Mouse (Mus musculus): ENCODE measurements at regions not wholly inside any gene's neighbourhood (a gene's known extent, or its start where the extent isn't known, plus 50 kb on each side); places are given as distances from the start of the nearest gene placed in this dataset.

- no peak overlapping the region for H3K4me3 ChIP-seq
- intact Hi-C loops (cut with DNase I): no loop called here
- TF ChIP-seq CTCF (IDR thresholded peaks at IDR 0.05): no peak
- H3K27ac ChIP-seq: no peak overlapping the region
- no peak for DNase-seq
These were observed 84.9 kb upstream of the Basp1 start for GRCm38 (mm10) chr15:25498422-25498821.

DNA sequence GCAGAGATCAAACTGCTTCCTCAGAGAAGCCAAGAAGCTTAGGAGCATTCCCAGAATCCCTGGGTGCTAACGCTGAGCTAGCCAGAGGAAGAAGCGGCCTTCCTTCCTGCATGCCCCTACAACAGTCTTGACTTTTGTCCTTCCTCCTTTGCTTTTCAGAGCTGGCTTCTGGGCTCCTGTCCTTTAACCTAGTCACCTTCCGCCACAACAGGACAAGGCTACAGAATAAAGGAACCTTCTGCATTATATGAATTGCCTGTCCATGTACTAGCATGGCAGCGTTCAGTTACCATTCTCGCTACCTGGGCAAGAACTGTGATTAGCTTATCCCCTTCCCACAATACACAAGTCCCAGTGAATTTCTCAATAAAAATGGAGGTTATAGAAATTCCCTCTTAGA, 88.9 kb upstream of the Basp1 start:
- TF ChIP-seq CTCF (IDR thresholded peaks at IDR 0.05): no peak
- intact Hi-C loops (cut with DNase I): no loop called here
- H3K4me3 ChIP-seq: no peak overlapping the region
- H3K27ac ChIP-seq: no peak overlapping the region
- DNase-seq: no peak

- intact Hi-C loops (cut with DNase I): no loop called here
- peak; percentile 30; the same call in 1 of the 2 replicates for TF ChIP-seq CTCF (IDR thresholded peaks at IDR 0.05)
- Histone ChIP-seq H3K27ac (no peak overlapping the region), H3K4me3 (no peak overlapping the region)
- no peak for DNase-seq
These were observed 89.5 kb upstream of the Basp1 start for GRCm38 (mm10) chr15:25503104-25503503.

GRCm38 (mm10) chr15:25509139-25509538, 95.6 kb upstream of the Basp1 start:
- intact Hi-C loops (cut with DNase I): no loop called here
- no peak overlapping the region for H3K4me3 ChIP-seq
- TF ChIP-seq CTCF (IDR thresholded peaks at IDR 0.05): no peak
- no peak for DNase-seq
- H3K27ac ChIP-seq: no peak overlapping the region

- H3K4me3 ChIP-seq: no peak overlapping the region
- no peak overlapping the region for H3K27ac ChIP-seq
- no peak for DNase-seq
- intact Hi-C loops (cut with DNase I): no loop called here
- TF ChIP-seq CTCF (IDR thresholded peaks at IDR 0.05): no peak
These were observed 96.0 kb upstream of the Basp1 start for GRCm38 (mm10) chr15:25509584-25509983.

- no peak overlapping the region for H3K4me3 ChIP-seq
- no peak for TF ChIP-seq CTCF (IDR thresholded peaks at IDR 0.05)
- H3K27ac ChIP-seq: no peak overlapping the region
- DNase-seq: no peak
- intact Hi-C loops (cut with DNase I): no loop called here
These were observed 96.5 kb upstream of the Basp1 start for GRCm38 (mm10) chr15:25510060-25510492.

DNA sequence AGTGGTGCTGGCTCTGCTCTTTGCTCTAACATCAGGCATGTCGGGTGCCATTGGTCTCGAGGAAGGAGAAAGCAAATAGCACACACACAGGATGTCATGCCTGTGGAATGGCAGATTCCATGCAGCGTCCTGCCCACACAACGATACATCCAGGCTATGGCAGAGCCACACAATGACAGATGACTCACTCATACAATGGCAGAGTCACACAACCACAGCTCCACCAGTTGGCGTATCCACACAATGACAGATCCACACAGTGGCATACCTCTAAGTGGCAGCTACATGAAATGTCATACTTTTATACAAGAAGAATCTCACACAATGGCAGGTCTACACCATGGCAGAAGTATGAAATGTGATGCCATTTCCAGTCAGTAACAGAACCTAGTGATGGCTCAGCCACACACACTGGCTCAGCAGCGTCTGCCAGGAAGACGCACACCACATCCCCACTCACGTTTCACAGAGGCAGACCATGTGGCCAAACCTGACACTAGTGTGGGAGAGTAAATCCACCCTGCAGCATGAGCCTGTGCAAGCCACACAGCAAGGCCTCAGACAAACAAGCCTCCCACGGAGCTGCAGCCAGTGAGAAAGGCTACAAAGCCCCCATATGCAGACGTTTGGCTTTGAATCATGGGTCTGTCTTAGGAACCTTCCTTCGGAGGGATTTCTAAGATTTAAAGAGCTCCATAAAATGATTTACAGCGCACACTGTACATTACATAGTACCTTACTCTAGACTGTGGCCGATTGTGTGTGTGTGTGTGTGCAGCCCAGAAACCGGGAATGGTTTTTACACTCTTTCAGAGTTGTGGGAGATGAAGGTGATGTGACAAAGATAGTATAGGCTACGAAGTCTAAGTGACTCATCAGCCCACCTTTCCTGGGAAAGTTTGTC, 104.0 kb upstream of the Myo10 start:
- TF ChIP-seq CTCF (IDR thresholded peaks at IDR 0.05): no peak
- Histone ChIP-seq H3K4me3 (no peak overlapping the region), H3K27ac (no peak overlapping the region)
- intact Hi-C loops (cut with DNase I): no loop called here
- no peak for DNase-seq

- TF ChIP-seq CTCF (IDR thresholded peaks at IDR 0.05): no peak
- no peak for DNase-seq
- H3K4me3 ChIP-seq: no peak overlapping the region
- intact Hi-C loops (cut with DNase I): no loop called here
- peak overlapping the region; percentile 72 for H3K27ac ChIP-seq
These were observed 98.1 kb upstream of the Myo10 start for GRCm38 (mm10) chr15:25524189-25524588.

DNA sequence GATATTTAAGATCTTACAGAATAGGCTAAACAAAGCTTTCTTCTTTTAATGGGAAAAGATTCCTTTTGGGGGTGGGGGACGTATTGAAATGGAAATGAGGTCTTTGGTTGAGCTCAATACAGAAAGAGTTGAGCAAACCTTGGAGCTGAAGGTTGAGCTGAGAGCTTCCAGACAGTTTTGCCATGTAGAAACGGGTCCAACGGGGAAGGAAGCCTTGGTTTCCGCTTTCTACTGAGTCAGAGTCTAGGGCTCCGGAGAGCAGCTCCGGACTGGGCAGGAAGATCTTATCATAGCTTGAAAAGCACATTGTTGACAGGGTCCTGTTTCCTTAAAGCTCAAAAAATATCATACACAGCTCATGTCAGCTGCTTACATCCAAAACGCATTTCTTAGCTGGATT, 97.0 kb upstream of the Myo10 start:
- TF ChIP-seq CTCF (IDR thresholded peaks at IDR 0.05): no peak
- no peak for DNase-seq
- Histone ChIP-seq H3K27ac (peak overlapping the region; percentile 72), H3K4me3 (no peak overlapping the region)
- intact Hi-C loops (cut with DNase I): no loop called here

GRCm38 (mm10) chr15:25536451-25537334, 85.6 kb upstream of the Myo10 start:
- intact Hi-C loops (cut with DNase I): no loop called here

DNA sequence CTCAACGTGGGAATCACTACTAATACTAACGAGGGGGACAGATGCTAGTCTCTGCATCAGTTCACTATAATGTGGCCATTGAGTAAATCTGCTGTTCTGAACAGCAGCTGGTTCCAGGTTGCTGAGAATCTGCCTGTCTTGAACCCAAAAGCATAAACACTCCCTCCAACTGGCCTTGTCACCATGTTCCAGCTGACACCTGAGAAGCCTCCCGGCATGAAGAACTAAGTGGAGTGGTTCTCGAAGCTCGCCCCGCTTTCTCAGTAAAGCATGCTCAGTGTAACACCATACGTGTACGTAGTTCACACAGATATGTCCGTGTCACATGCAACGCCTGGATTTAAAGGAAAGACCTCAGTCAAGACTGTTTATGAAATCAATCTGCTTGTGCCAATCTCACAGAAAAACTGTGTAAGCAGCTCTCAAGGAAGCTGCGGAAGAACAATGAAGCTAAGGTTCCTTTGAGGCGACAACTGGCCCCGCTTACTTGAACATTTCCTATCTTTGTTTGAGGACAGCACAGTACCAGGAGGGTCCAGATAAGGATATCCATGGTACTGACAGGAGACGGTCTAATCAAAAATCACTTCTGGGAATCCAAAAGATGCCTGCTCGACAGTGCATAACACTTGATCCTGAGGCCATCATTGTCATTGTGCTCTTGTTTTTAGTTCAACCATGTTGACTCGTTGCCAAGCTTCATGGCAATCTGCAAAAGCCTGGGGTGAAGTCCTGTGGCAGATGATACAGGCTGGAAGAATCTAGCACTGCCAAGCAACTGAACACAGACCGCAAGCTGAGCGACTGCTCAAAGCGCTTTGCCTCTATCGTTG, 82.8 kb upstream of the Myo10 start:
- Histone ChIP-seq H3K4me3 (no peak overlapping the region), H3K27ac (peak overlapping the region; percentile 74)
- DNase-seq: peak; percentile 29
- TF ChIP-seq CTCF (IDR thresholded peaks at IDR 0.05): no peak
- intact Hi-C loops (cut with DNase I): no loop called here

More at GRCm38 (mm10) chr15:25536451-25537334, 85.6 kb upstream of the Myo10 start:
- H3K4me3 ChIP-seq: peak overlapping the region; percentile 29
- no peak overlapping the region; the same call in 1 of the 2 replicates for H3K27ac ChIP-seq
- TF ChIP-seq CTCF (IDR thresholded peaks at IDR 0.05): no peak
- peak; percentile 70 for DNase-seq

DNA sequence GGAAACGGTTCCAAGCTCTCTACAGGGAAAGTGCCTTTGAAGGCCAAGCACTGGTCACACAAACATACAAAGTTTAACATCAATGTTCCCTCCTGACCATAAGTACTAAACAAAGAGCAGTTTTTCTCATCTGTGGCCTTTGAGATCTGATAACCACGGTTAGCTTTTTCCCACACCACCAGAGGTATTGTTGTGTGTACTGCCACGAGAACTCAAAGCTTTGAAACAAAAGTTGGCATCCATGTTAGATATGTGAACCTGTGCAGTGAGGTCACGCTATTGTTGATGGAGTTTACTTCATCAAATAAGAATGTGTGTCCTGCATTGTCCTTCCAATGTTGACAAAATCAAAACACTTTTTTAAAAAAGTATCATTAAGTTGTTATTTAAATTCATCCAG, 79.9 kb upstream of the Myo10 start:
- intact Hi-C loops (cut with DNase I): no loop called here
- DNase-seq: no peak
- TF ChIP-seq CTCF (IDR thresholded peaks at IDR 0.05): no peak
- Histone ChIP-seq H3K27ac (peak overlapping the region; percentile 82), H3K4me3 (no peak overlapping the region)
